Mouse (Mus musculus): Measurements from ENCODE around the gene Fgfr2.

Gene Fgfr2

GRCm38 (mm10) chr7:132358709-132359108, 764.4 kb downstream of the Fgfr2 start:
- DNase-seq (ENCODE audit: low spot score) = no peak

GRCm38 (mm10) chr7:132358250-132358649, 764.9 kb downstream of the Fgfr2 start:
- DNase-seq (ENCODE audit: low spot score) = no peak

GRCm38 (mm10) chr7:132357841-132358237, 765.3 kb downstream of the Fgfr2 start:
- no peak for DNase-seq (ENCODE audit: low spot score)

GRCm38 (mm10) chr7:132356881-132357840, 766.0 kb downstream of the Fgfr2 start:
- DNase-seq (ENCODE audit: low spot score) = no peak

GRCm38 (mm10) chr7:132356185-132356584, 767.0 kb downstream of the Fgfr2 start:
- no peak for DNase-seq (ENCODE audit: low spot score)

- no peak for DNase-seq (ENCODE audit: low spot score)
These were observed 767.4 kb downstream of the Fgfr2 start for GRCm38 (mm10) chr7:132355767-132356166.

- no peak for DNase-seq (ENCODE audit: low spot score)
These were observed 774.0 kb downstream of the Fgfr2 start for GRCm38 (mm10) chr7:132349075-132349572.

GRCm38 (mm10) chr7:132347273-132348045, 775.7 kb downstream of the Fgfr2 start:
- DNase-seq (ENCODE audit: low spot score) = no peak

GRCm38 (mm10) chr7:132345526-132346070, 777.6 kb downstream of the Fgfr2 start:
- no peak for DNase-seq (ENCODE audit: low spot score)

GRCm38 (mm10) chr7:132344606-132345005, 778.5 kb downstream of the Fgfr2 start:
- no peak for DNase-seq (ENCODE audit: low spot score)

GRCm38 (mm10) chr7:132343900-132344299, 779.2 kb downstream of the Fgfr2 start:
- no peak for DNase-seq (ENCODE audit: low spot score)

- no peak for DNase-seq (ENCODE audit: low spot score)
These were observed 780.0 kb downstream of the Fgfr2 start for GRCm38 (mm10) chr7:132343146-132343545.

GRCm38 (mm10) chr7:132339041-132339839, 783.9 kb downstream of the Fgfr2 start:
- DNase-seq (ENCODE audit: low spot score) = no peak

- DNase-seq (ENCODE audit: low spot score) = no peak
These were observed 784.8 kb downstream of the Fgfr2 start for GRCm38 (mm10) chr7:132338350-132338749.

- DNase-seq (ENCODE audit: low spot score) = no peak
These were observed 785.8 kb downstream of the Fgfr2 start for GRCm38 (mm10) chr7:132337268-132337917.

GRCm38 (mm10) chr7:132336781-132337180, 786.4 kb downstream of the Fgfr2 start:
- no peak for DNase-seq (ENCODE audit: low spot score)

- DNase-seq (ENCODE audit: low spot score) = no peak
These were observed 787.8 kb downstream of the Fgfr2 start for GRCm38 (mm10) chr7:132335367-132335766.

GRCm38 (mm10) chr7:132333078-132333477, 790.1 kb downstream of the Fgfr2 start:
- DNase-seq (ENCODE audit: low spot score) = no peak

- DNase-seq (ENCODE audit: low spot score) = no peak
These were observed 791.0 kb downstream of the Fgfr2 start for GRCm38 (mm10) chr7:132332176-132332575.

GRCm38 (mm10) chr7:132330179-132330578, 793.0 kb downstream of the Fgfr2 start:
- no peak for DNase-seq (ENCODE audit: low spot score)

GRCm38 (mm10) chr7:132328648-132329047, 794.5 kb downstream of the Fgfr2 start:
- DNase-seq (ENCODE audit: low spot score) = no peak

All from spleen, adult 12 weeks (tissue).